Mouse (Mus musculus) liver, adult 2 months (tissue): ENCODE measurements around the gene Mdh2.

Source experiments
- CTCF ChIP-seq: fragments of 200-500 bp; IDR thresholded peaks from 2 replicates; pipeline ENCODE4 v1.5.1; 2011; ENCODE audit warnings: low read depth, low read length, control low read depth
- POLR2A ChIP-seq: fragments of 200-500 bp; IDR thresholded peaks from 2 replicates; pipeline ENCODE4 v1.6.1; 2011; ENCODE audit warnings: low read length, control low read depth; ENCODE audit not compliant: insufficient read depth; ENCODE audit errors: extremely low read depth

DNA sequence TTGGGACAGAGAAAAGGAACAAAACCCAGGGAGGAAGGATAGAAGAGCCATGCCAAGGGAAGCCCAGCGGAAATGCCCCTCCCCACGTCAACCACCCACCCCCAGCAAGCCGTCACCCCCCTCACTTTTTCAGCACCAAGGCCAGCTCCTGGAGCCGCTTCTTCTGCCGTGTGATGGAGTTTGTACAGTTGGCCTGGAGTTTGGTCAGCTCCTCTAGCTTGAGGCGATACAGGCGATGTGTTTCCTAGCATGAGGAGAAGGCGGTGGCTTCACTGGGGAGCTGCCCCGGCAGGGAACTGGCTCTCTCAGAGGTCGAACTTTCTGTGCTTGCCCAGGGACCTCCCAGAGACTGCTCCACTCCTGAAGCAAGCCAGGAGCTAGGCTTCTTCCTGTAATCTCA is 36.1 kb upstream of the Mdh2 start:
- TF ChIP-seq CTCF (no peak), POLR2A (no peak)
